In genomic region chr19:16331047-16331446, GRCm38 (mm10) we compare ENCODE assay signal across 23 mouse cellular contexts.
DNase-seq lines count a peak whose midpoint lies in the region; ATAC-seq and TF ChIP-seq lines count a peak whose summit lies in the region.
"Had no signal": no experiment of that assay in that cellular context is flagged by ENCODE, and none has a peak within 500 bp of the region (broad histone marks: within the 10 kb centered on the region; RNA-seq: fewer than 3 reads in every experiment).

No protein-coding gene starts in this region.

- no peak overlapping the region for H3K4me3 ChIP-seq in intestine, postnatal 0 days (ENCODE audit: low read depth, low read length)
- H3K4me3 ChIP-seq in intestine, embryonic 16.5 days (ENCODE audit: low read length), result no peak overlapping the region
- no peak overlapping the region for H3K4me3 ChIP-seq in liver, postnatal 0 days (ENCODE audit: low read depth, low read length)
- no peak overlapping the region for H3K4me3 ChIP-seq in liver, embryonic 12.5 days
- peak overlapping the region; percentile 25; the same call in 1 of the 2 replicates for H3K4me3 ChIP-seq in bone marrow macrophage, adult 2 months (ENCODE audit: insufficient read depth, low read length)
- H3K4me3 ChIP-seq: heart, embryonic 15.5 days; hindbrain, embryonic 10.5 days; limb, embryonic 13.5 days; liver, embryonic 15.5 days; midbrain, embryonic 12.5 days had no signal

- peak; percentile 46 for TF ChIP-seq CTCF in intestine, postnatal 0 days (IDR thresholded peaks at IDR 0.05; ENCODE audit: low read depth)
- TF ChIP-seq CTCF in liver, postnatal 0 days (IDR thresholded peaks at IDR 0.05; ENCODE audit: low read depth), result 0 out of 2 replicates have a peak, but pooled peaks have one; percentile 12
- TF ChIP-seq CTCF in bone marrow macrophage, adult 2 months (IDR thresholded peaks at IDR 0.05; ENCODE audit: low read depth, low read length), result no peak

- no peak for TF ChIP-seq POLR2A in bone marrow macrophage, adult 2 months (IDR thresholded peaks at IDR 0.05; ENCODE audit: borderline replicate concordance, low read depth, low read length)

- peaks cover 12% of the 10 kb centered on the region; the same call in 1 of the 2 replicates for H3K4me1 ChIP-seq in intestine, postnatal 0 days (replicated peaks; ENCODE audit: control insufficient read depth, insufficient read depth, low read length)
- peaks cover 21% of the 10 kb centered on the region for H3K4me1 ChIP-seq in intestine, embryonic 16.5 days (ENCODE audit: control insufficient read depth, insufficient read depth, low read length)
- H3K4me1 ChIP-seq in liver, postnatal 0 days (ENCODE audit: insufficient read depth), result peaks cover 11% of the 10 kb centered on the region
- no peaks in the 10 kb centered on the region for H3K4me1 ChIP-seq in liver, embryonic 12.5 days
- H3K4me1 ChIP-seq in bone marrow macrophage, adult 2 months (ENCODE audit: control insufficient read depth, insufficient read depth, low read length), result peaks cover 38% of the 10 kb centered on the region

- no peak overlapping the region for H3K9ac ChIP-seq in intestine, postnatal 0 days (ENCODE audit: low read depth, low read length)
- no peak overlapping the region for H3K9ac ChIP-seq in intestine, embryonic 16.5 days (ENCODE audit: low read depth, low read length)
- no peak overlapping the region for H3K9ac ChIP-seq in liver, postnatal 0 days (replicated peaks)
- H3K9ac ChIP-seq in liver, embryonic 12.5 days, result no peak overlapping the region
- H3K9ac ChIP-seq: heart, embryonic 15.5 days; limb, embryonic 13.5 days; liver, embryonic 15.5 days; midbrain, embryonic 12.5 days had no signal

- H3K27ac ChIP-seq in intestine, postnatal 0 days (ENCODE audit: low read depth, low read length), result no peak overlapping the region
- H3K27ac ChIP-seq in intestine, embryonic 16.5 days (ENCODE audit: low read length), result no peak overlapping the region
- no peak overlapping the region for H3K27ac ChIP-seq in liver, postnatal 0 days (ENCODE audit: low read depth)
- no peak overlapping the region for H3K27ac ChIP-seq in liver, embryonic 12.5 days
- peak overlapping the region; percentile 39 for H3K27ac ChIP-seq in bone marrow macrophage, adult 2 months (ENCODE audit: insufficient read depth, low read depth, low read length)
- H3K27ac ChIP-seq: hindbrain, embryonic 10.5 days; limb, embryonic 13.5 days; liver, embryonic 15.5 days; midbrain, embryonic 12.5 days had no signal

- no peak for TF ChIP-seq EP300 in liver, postnatal 0 days (IDR thresholded peaks at IDR 0.05; ENCODE audit: low read depth)

- 91% methylated on average over 6 of the region's 6 CpGs for WGBS in intestine, postnatal 0 days
- WGBS in intestine, embryonic 16.5 days, result 91% methylated on average over 6 of the region's 6 CpGs
- 86% methylated on average over 6 of the region's 6 CpGs for WGBS in liver, postnatal 0 days (ENCODE audit: insufficient replicate concordance)
- WGBS in liver, embryonic 12.5 days (ENCODE audit: insufficient replicate concordance), result 72% methylated on average over 6 of the region's 6 CpGs

- H3K36me3 ChIP-seq in intestine, postnatal 0 days (ENCODE audit: control insufficient read depth, insufficient read depth), result peaks cover 5% of the 10 kb centered on the region
- peaks cover 4% of the 10 kb centered on the region; the same call in 1 of the 2 replicates for H3K36me3 ChIP-seq in intestine, embryonic 16.5 days (ENCODE audit: control insufficient read depth, insufficient read depth, low read length)
- H3K36me3 ChIP-seq in liver, postnatal 0 days (replicated peaks; ENCODE audit: insufficient read depth, low read length), result peaks cover 11% of the 10 kb centered on the region; the same call in 1 of the 2 replicates
- 0 out of 2 replicates have a peak, but pooled peaks cover 5% of the 10 kb centered on the region for H3K36me3 ChIP-seq in liver, embryonic 12.5 days
- H3K36me3 ChIP-seq: liver, embryonic 15.5 days had no signal

- DNase-seq in liver, postnatal 0 days, result no peak
- no peak for DNase-seq in adrenal gland, adult 2 months
- no peak for DNase-seq in frontal cortex, postnatal 14 days (ENCODE audit: low spot score in 2 of 2)
- DNase-seq: adrenal gland, postnatal 14 days; cerebellum, adult 8-10 months; cerebellum, postnatal 36 days; kidney, adult 11 months; kidney, postnatal 10 days; layer of hippocampus, postnatal 36 days; lung, postnatal 10 days; right cerebral cortex, postnatal 14 days; spleen, adult 18-20 months had no signal

- H3K9me3 ChIP-seq in intestine, postnatal 0 days (ENCODE audit: control insufficient read depth), result no peaks in the 10 kb centered on the region
- no peaks in the 10 kb centered on the region for H3K9me3 ChIP-seq in intestine, embryonic 16.5 days (ENCODE audit: control insufficient read depth, low read length)
- H3K9me3 ChIP-seq in liver, postnatal 0 days (ENCODE audit: low read length), result no peaks in the 10 kb centered on the region
- no peaks in the 10 kb centered on the region for H3K9me3 ChIP-seq in liver, embryonic 12.5 days (replicated peaks)
- H3K9me3 ChIP-seq: heart, embryonic 15.5 days; hindbrain, embryonic 10.5 days; limb, embryonic 13.5 days; liver, embryonic 15.5 days; midbrain, embryonic 12.5 days had no signal

- no peaks in the 10 kb centered on the region for H3K27me3 ChIP-seq in intestine, postnatal 0 days (replicated peaks; ENCODE audit: control insufficient read depth, insufficient read depth, low read length)
- H3K27me3 ChIP-seq in intestine, embryonic 16.5 days (replicated peaks; ENCODE audit: control insufficient read depth, insufficient read depth, low read length), result no peaks in the 10 kb centered on the region
- no peaks in the 10 kb centered on the region for H3K27me3 ChIP-seq in liver, postnatal 0 days (ENCODE audit: insufficient read depth, low read length)
- H3K27me3 ChIP-seq in liver, embryonic 12.5 days (replicated peaks), result no peaks in the 10 kb centered on the region
- H3K27me3 ChIP-seq: heart, embryonic 15.5 days; limb, embryonic 13.5 days; liver, embryonic 15.5 days; midbrain, embryonic 12.5 days had no signal

- H3K4me2 ChIP-seq in intestine, postnatal 0 days (replicated peaks; ENCODE audit: low read depth), result no peak overlapping the region
- no peak overlapping the region for H3K4me2 ChIP-seq in intestine, embryonic 16.5 days (ENCODE audit: low read depth, low read length)
- no peak overlapping the region for H3K4me2 ChIP-seq in liver, postnatal 0 days (ENCODE audit: low read depth, low read length)
- no peak overlapping the region for H3K4me2 ChIP-seq in liver, embryonic 12.5 days
- H3K4me2 ChIP-seq: limb, embryonic 13.5 days; liver, embryonic 15.5 days; midbrain, embryonic 12.5 days had no signal

- no peak for ATAC-seq in intestine, postnatal 0 days
- no peak for ATAC-seq in intestine, embryonic 16.5 days
- ATAC-seq in liver, postnatal 0 days, result no peak
- ATAC-seq in liver, embryonic 12.5 days, result no peak
- ATAC-seq: forebrain, embryonic 14.5 days; hindbrain, embryonic 16.5 days had no signal
